Comparison of ENCODE assay signal across 27 mouse cellular contexts in genomic region chr8:71402446-71402964, GRCm38 (mm10). TPM values are rescaled to one million over a fixed set of nuclear protein-coding genes. Genes with fewer than 3 reads are reported as not detected.
DNase-seq lines count a peak whose midpoint lies in the region; ATAC-seq and TF ChIP-seq lines count a peak whose summit lies in the region.
"Had no signal": no experiment of that assay in that cellular context is flagged by ENCODE, and none has a peak within 500 bp of the region (broad histone marks: within the 10 kb centered on the region; RNA-seq: fewer than 3 reads in every experiment).

No protein-coding gene starts in this region.

- H3K27ac ChIP-seq in intestine, embryonic 16.5 days (ENCODE audit: low read length) = peak overlapping the region; percentile 12; the same call in 1 of the 2 replicates
- no peak overlapping the region; the same call in 1 of the 2 replicates for H3K27ac ChIP-seq in intestine, embryonic 15.5 days
- no peak overlapping the region for H3K27ac ChIP-seq in forebrain, embryonic 16.5 days (ENCODE audit: low read length)
- H3K27ac ChIP-seq: embryonic facial prominence, embryonic 10.5 days; embryonic facial prominence, embryonic 15.5 days; forebrain, embryonic 12.5 days; hindbrain, embryonic 13.5 days; layer of hippocampus, adult 2 months; left cerebral cortex, adult 2 months; liver, embryonic 15.5 days; midbrain, embryonic 13.5 days had no signal

- ATAC-seq in intestine, embryonic 16.5 days = no peak
- no peak for ATAC-seq in intestine, embryonic 15.5 days
- no peak for ATAC-seq in forebrain, embryonic 16.5 days
- ATAC-seq: midbrain, embryonic 13.5 days; Patski had no signal

- H3K9me3 ChIP-seq in intestine, embryonic 16.5 days (ENCODE audit: control insufficient read depth, low read length) = no peaks in the 10 kb centered on the region
- no peaks in the 10 kb centered on the region for H3K9me3 ChIP-seq in intestine, embryonic 15.5 days
- H3K9me3 ChIP-seq in E14TG2a.4 (ENCODE audit: low read length) = no peaks in the 10 kb centered on the region
- no peaks in the 10 kb centered on the region for H3K9me3 ChIP-seq in forebrain, embryonic 16.5 days (ENCODE audit: control insufficient read depth, low read length)
- H3K9me3 ChIP-seq: embryonic facial prominence, embryonic 10.5 days; embryonic facial prominence, embryonic 15.5 days; forebrain, embryonic 12.5 days; hindbrain, embryonic 13.5 days; liver, embryonic 15.5 days; megakaryocyte, embryonic 14.5 days; midbrain, embryonic 13.5 days had no signal

- DNase-seq in cerebellum, adult 9-10 months = peak; percentile 17
- DNase-seq in cerebellum, postnatal 14 days = no peak
- peak; percentile 36 for DNase-seq in testis, postnatal 10 days (ENCODE audit: low spot score)
- DNase-seq: adrenal gland, postnatal 10 days; cerebellum, adult 11 months; gastrocnemius, postnatal 10 days; heart, postnatal 4 days; kidney, adult 2 months; kidney, postnatal 36 days; right cerebral cortex, adult 18-20 months; thymus, postnatal 14 days had no signal

- H3K9ac ChIP-seq in intestine, embryonic 16.5 days (ENCODE audit: low read depth, low read length) = no peak overlapping the region
- H3K9ac ChIP-seq in intestine, embryonic 15.5 days = no peak overlapping the region
- no peak overlapping the region for H3K9ac ChIP-seq in forebrain, embryonic 16.5 days (replicated peaks; ENCODE audit: low read depth, low read length)
- H3K9ac ChIP-seq: embryonic facial prominence, embryonic 15.5 days; forebrain, embryonic 12.5 days; hindbrain, embryonic 13.5 days; liver, embryonic 15.5 days; midbrain, embryonic 13.5 days had no signal

- H3K4me1 ChIP-seq in intestine, embryonic 16.5 days (ENCODE audit: control insufficient read depth, insufficient read depth, low read length) = peaks cover 26% of the 10 kb centered on the region
- H3K4me1 ChIP-seq in intestine, embryonic 15.5 days (replicated peaks) = peaks cover 34% of the 10 kb centered on the region
- H3K4me1 ChIP-seq in E14TG2a.4 (replicated peaks; ENCODE audit: low read depth, low read length) = peaks cover 60% of the 10 kb centered on the region
- H3K4me1 ChIP-seq in forebrain, embryonic 16.5 days (replicated peaks; ENCODE audit: control insufficient read depth, insufficient read depth, low read length) = peaks cover 17% of the 10 kb centered on the region

- peaks cover 10% of the 10 kb centered on the region for H3K36me3 ChIP-seq in intestine, embryonic 16.5 days (ENCODE audit: control insufficient read depth, insufficient read depth, low read length)
- H3K36me3 ChIP-seq in intestine, embryonic 15.5 days = peaks cover 14% of the 10 kb centered on the region
- peaks cover 72% of the 10 kb centered on the region for H3K36me3 ChIP-seq in E14TG2a.4 (ENCODE audit: insufficient read depth, low read length)
- no peaks in the 10 kb centered on the region for H3K36me3 ChIP-seq in forebrain, embryonic 16.5 days (ENCODE audit: control insufficient read depth, insufficient read depth)

- H3K27me3 ChIP-seq in intestine, embryonic 16.5 days (replicated peaks; ENCODE audit: control insufficient read depth, insufficient read depth, low read length) = no peaks in the 10 kb centered on the region
- no peaks in the 10 kb centered on the region for H3K27me3 ChIP-seq in intestine, embryonic 15.5 days (replicated peaks)
- H3K27me3 ChIP-seq in E14TG2a.4 (ENCODE audit: insufficient read depth, low read length) = no peaks in the 10 kb centered on the region
- H3K27me3 ChIP-seq in forebrain, embryonic 16.5 days (replicated peaks; ENCODE audit: control insufficient read depth, insufficient read depth, low read length) = no peaks in the 10 kb centered on the region
- H3K27me3 ChIP-seq: CH12.LX; embryonic facial prominence, embryonic 15.5 days; forebrain, embryonic 12.5 days; hindbrain, embryonic 13.5 days; liver, embryonic 15.5 days; megakaryocyte, embryonic 14.5 days; midbrain, embryonic 13.5 days; Patski had no signal

- no peak for TF ChIP-seq CTCF in E14TG2a.4 (conservative IDR thresholded peaks at IDR 0.05; ENCODE audit: low read length)

- H3K4me2 ChIP-seq in intestine, embryonic 16.5 days (ENCODE audit: low read depth, low read length) = no peak overlapping the region
- no peak overlapping the region for H3K4me2 ChIP-seq in intestine, embryonic 15.5 days (replicated peaks)
- H3K4me2 ChIP-seq in forebrain, embryonic 16.5 days (ENCODE audit: low read length) = no peak overlapping the region
- H3K4me2 ChIP-seq: embryonic facial prominence, embryonic 15.5 days; forebrain, embryonic 12.5 days; heart, embryonic 11.5 days; hindbrain, embryonic 13.5 days; liver, embryonic 15.5 days; midbrain, embryonic 13.5 days had no signal

- H3K4me3 ChIP-seq in intestine, embryonic 16.5 days (ENCODE audit: low read length) = no peak overlapping the region
- H3K4me3 ChIP-seq in intestine, embryonic 15.5 days (replicated peaks) = no peak overlapping the region
- H3K4me3 ChIP-seq in E14TG2a.4 (replicated peaks; ENCODE audit: low read length) = peak overlapping the region; percentile 100; the same call in 1 of the 2 replicates
- H3K4me3 ChIP-seq in forebrain, embryonic 16.5 days (replicated peaks; ENCODE audit: low read length) = no peak overlapping the region
- H3K4me3 ChIP-seq: embryonic facial prominence, embryonic 10.5 days; embryonic facial prominence, embryonic 15.5 days; forebrain, embryonic 12.5 days; hindbrain, embryonic 13.5 days; layer of hippocampus, adult 2 months; left cerebral cortex, adult 2 months; liver, embryonic 15.5 days; megakaryocyte, embryonic 14.5 days; midbrain, embryonic 13.5 days had no signal

- whole genome bisulfite sequencing in intestine, embryonic 16.5 days = 84% methylated on average over 9 of the region's 9 CpGs
- WGBS in intestine, embryonic 15.5 days = 88% methylated on average over 9 of the region's 9 CpGs
- WGBS in forebrain, embryonic 16.5 days = 88% methylated on average over 9 of the region's 9 CpGs

RNA-seq across cellular contexts. Expression of gene Ankle1, which starts 3.3 kb away (rescaled TPM):
- polyA plus RNA-seq in intestine, embryonic 16.5 days (2015; fragmentation: Nextera tagmentation; extraction: Ambion mirVana) = 32.0 and 39.4 TPM in 2 replicates
- polyA plus RNA-seq in intestine, embryonic 15.5 days (2015; fragmentation: Nextera tagmentation; extraction: Ambion mirVana) = 31.6 and 41.6 TPM in 2 replicates
- 12.3 and 18.9 TPM in 2 replicates for polyA plus RNA-seq in forebrain, embryonic 16.5 days (2015; fragmentation: Nextera tagmentation; extraction: Ambion mirVana)

RNA-seq across cellular contexts. Expression of gene Babam1, which starts 5.8 kb away (rescaled TPM):
- polyA plus RNA-seq in intestine, embryonic 16.5 days (2015; fragmentation: Nextera tagmentation; extraction: Ambion mirVana) = 84.7 and 86.9 TPM in 2 replicates
- 97.8 and 99.8 TPM in 2 replicates for polyA plus RNA-seq in intestine, embryonic 15.5 days (2015; fragmentation: Nextera tagmentation; extraction: Ambion mirVana)
- polyA plus RNA-seq in forebrain, embryonic 16.5 days (2015; fragmentation: Nextera tagmentation; extraction: Ambion mirVana) = 103 and 105 TPM in 2 replicates

RNA-seq across cellular contexts. Expression of gene Ushbp1, which starts 6.9 kb away (rescaled TPM):
- 10.8 and 10.9 TPM in 2 replicates for polyA plus RNA-seq in intestine, embryonic 16.5 days (2015; fragmentation: Nextera tagmentation; extraction: Ambion mirVana)
- polyA plus RNA-seq in intestine, embryonic 15.5 days (2015; fragmentation: Nextera tagmentation; extraction: Ambion mirVana) = 8.8 and 10.8 TPM in 2 replicates
- 6.1 and 6.9 TPM in 2 replicates for polyA plus RNA-seq in forebrain, embryonic 16.5 days (2015; fragmentation: Nextera tagmentation; extraction: Ambion mirVana)

RNA-seq across cellular contexts. Expression of gene Nr2f6, which starts 20.7 kb away (rescaled TPM):
- 35.8 and 51.1 TPM in 2 replicates for polyA plus RNA-seq in intestine, embryonic 16.5 days (2015; fragmentation: Nextera tagmentation; extraction: Ambion mirVana)
- 81.1 and 85.7 TPM in 2 replicates for polyA plus RNA-seq in intestine, embryonic 15.5 days (2015; fragmentation: Nextera tagmentation; extraction: Ambion mirVana)
- polyA plus RNA-seq in forebrain, embryonic 16.5 days (2015; fragmentation: Nextera tagmentation; extraction: Ambion mirVana) = 11.8 and 13.2 TPM in 2 replicates

RNA-seq across cellular contexts. Expression of gene Ocel1, which starts 31.4 kb away (rescaled TPM):
- polyA plus RNA-seq in intestine, embryonic 16.5 days (2015; fragmentation: Nextera tagmentation; extraction: Ambion mirVana) = 6.3 and 8.5 TPM in 2 replicates
- 6.7 and 7.9 TPM in 2 replicates for polyA plus RNA-seq in intestine, embryonic 15.5 days (2015; fragmentation: Nextera tagmentation; extraction: Ambion mirVana)
- polyA plus RNA-seq in forebrain, embryonic 16.5 days (2015; fragmentation: Nextera tagmentation; extraction: Ambion mirVana) = 7.8 and 8.0 TPM in 2 replicates

Comparison
In these comparisons a context has a peak if more than half of its experiments do, and no peak if none do; other contexts are left out.
1. DNase-seq: peak in cerebellum, adult 9-10 months (single experiment) and testis, postnatal 10 days (single experiment); none in cerebellum, postnatal 14 days (0 of 2).